In the genomic region with DNA sequence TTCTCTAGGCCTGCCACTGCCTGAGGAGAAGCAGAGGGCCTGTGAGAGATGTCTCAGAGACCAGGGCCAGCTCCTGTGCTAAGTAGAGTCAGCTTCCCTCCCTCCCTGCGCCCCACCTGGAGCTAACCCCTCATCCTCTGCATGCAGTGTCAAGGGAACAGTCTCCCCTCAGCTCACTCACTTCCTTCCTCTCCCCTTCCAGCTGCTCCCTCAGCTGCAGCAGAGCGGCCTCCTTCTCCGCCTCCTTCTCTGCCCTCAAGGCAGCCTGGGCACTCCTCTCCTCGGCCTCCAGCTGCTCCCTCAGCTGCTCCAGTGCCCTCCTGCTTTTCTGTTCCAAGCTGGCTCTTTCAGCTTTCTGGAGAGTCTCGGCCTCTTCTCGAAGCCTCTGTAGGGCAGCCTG, we compare ENCODE assay signal across 12 mouse cellular contexts.
"Had no signal": no experiment of that assay in that cellular context is flagged by ENCODE, and none has a peak within 500 bp of the region (broad histone marks: within the 10 kb centered on the region; RNA-seq: fewer than 3 reads in every experiment).

No protein-coding gene starts in this region.

- H3K4me3 ChIP-seq: layer of hippocampus, adult 2 months; limb, embryonic 13.5 days; myocyte; neural tube, embryonic 15.5 days had no signal

- H3K4me1 ChIP-seq: limb, embryonic 13.5 days had no signal

- H3K4me2 ChIP-seq: limb, embryonic 13.5 days; neural tube, embryonic 15.5 days had no signal

- H3K27ac ChIP-seq: layer of hippocampus, adult 2 months; limb, embryonic 13.5 days; liver, embryonic 14.5 days; neural tube, embryonic 15.5 days; stomach, postnatal 0 days had no signal

- DNase-seq: kidney, adult 18-20 months; kidney, postnatal 10 days; kidney, postnatal 4 days; lung, adult 18-20 months; right cerebral cortex, adult 18-20 months; thymus, postnatal 36 days had no signal

- H3K27me3 ChIP-seq: limb, embryonic 13.5 days; neural tube, embryonic 15.5 days had no signal

- H3K9me3 ChIP-seq: limb, embryonic 13.5 days; neural tube, embryonic 15.5 days had no signal

- H3K9ac ChIP-seq: limb, embryonic 13.5 days; liver, embryonic 14.5 days; neural tube, embryonic 15.5 days had no signal
